Mouse (Mus musculus) olfactory bulb, adult 2 months (tissue): ENCODE results near the gene Camkv.

Source experiments
- CTCF ChIP-seq: fragments of 200-500 bp; IDR thresholded peaks from 2 replicates; pipeline ENCODE4 v1.5.1; 2012; ENCODE audit warnings: low read depth, mild to moderate bottlenecking, low read length, moderate library complexity; ENCODE audit not compliant: insufficient read depth
- POLR2A ChIP-seq: fragments of 200-500 bp; IDR thresholded peaks from 2 replicates; pipeline ENCODE4 v1.6.1; 2012; ENCODE audit warnings: mild to moderate bottlenecking, low read depth, low read length, moderate library complexity; ENCODE audit not compliant: insufficient read depth

GRCm38 (mm10) chr9:107957141-107957540 is 21.7 kb downstream of the Camkv start:
- TF ChIP-seq CTCF (no peak), POLR2A (no peak)
